Mouse (Mus musculus): ENCODE measurements around the gene Upb1. TPM values are rescaled to one million over a fixed set of nuclear protein-coding genes. Genes with fewer than 3 reads are reported as not detected.
A peak's percentile ranks its signal among the peaks of the same experiment; 100 is the strongest.

Upb1 gene
- polyA plus RNA-seq, 1 experiment from 2014 or later: 0.39 TPM

DNA sequence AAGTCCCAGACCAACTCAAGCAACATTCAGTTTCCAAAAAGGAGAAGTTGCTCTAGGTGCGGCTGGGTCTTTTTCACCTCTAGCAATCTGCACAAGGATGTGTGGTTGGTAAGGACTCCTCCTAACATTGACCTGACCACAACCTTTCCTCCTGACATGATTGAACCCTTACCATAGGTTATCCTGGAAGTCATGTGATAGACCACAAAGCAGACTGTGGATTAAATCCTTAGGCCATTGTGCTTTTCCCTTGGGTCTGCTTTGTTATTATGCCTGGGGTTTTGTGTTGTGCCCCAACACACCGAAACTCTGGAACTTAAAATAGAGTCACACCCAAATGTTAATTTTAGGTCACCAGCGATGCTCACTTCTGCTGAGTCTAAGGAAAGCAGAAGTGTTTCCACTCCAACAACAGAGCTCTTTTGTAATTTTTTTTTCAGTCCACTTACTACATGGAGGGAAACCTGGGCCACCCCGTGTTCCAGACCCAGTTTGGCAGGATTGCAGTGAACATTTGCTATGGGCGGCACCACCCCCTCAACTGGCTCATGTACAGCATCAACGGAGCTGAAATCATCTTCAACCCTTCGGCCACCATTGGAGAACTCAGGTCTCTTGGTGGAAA lies 28.7 kb downstream of the Upb1 start:
- Histone ChIP-seq H3K27ac (ENCODE audit: low read depth, low read length) (no peak overlapping the region), H3K27me3 (ENCODE audit: control insufficient read depth, insufficient read depth, low read length) (no peaks in the 10 kb centered on the region), H3K4me3 (ENCODE audit: low read depth, low read length) (no peak overlapping the region), H3K4me1 (ENCODE audit: control insufficient read depth, insufficient read depth, low read length) (no peaks in the 10 kb centered on the region; the same call in 1 of the 2 replicates), H3K9me3 (replicated peaks; ENCODE audit: control insufficient read depth, low read length) (0 out of 2 replicates have a peak, but pooled peaks cover 3% of the 10 kb centered on the region), H3K9ac (ENCODE audit: low read depth, low read length) (no peak overlapping the region), H3K36me3 (ENCODE audit: control insufficient read depth, insufficient read depth, low read length) (no peaks in the 10 kb centered on the region), H3K4me2 (no peak overlapping the region)
- ATAC-seq (replicated peaks; ENCODE audit: insufficient number of reproducible peaks, low FRiP score, low TSS enrichment): no peak
- 83% methylated on average over 7 of the region's 7 CpGs for WGBS (ENCODE audit: insufficient replicate concordance)

DNA sequence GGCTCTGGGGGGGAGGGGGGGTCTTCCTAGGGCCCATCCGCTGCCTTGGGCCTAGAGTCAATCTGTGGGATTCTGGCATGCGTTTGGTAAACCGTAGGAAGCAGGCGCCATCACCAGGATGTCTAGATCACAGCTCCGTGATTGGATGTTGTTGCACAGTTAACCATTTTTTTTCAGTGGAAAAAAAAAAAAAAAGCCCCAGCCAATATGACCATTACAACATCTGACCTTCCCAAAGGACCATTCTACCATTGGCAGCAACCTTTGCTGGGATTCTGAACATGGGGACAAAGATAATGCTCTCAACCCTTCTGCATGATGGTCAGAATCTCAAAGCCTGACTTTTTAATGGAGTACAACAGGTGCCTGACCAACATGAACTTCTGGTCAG lies 29.2 kb downstream of the Upb1 start:
- Histone ChIP-seq H3K4me2 (no peak overlapping the region), H3K4me3 (ENCODE audit: low read depth, low read length) (no peak overlapping the region), H3K9ac (ENCODE audit: low read depth, low read length) (no peak overlapping the region), H3K27me3 (ENCODE audit: control insufficient read depth, insufficient read depth, low read length) (no peaks in the 10 kb centered on the region), H3K9me3 (replicated peaks; ENCODE audit: control insufficient read depth, low read length) (0 out of 2 replicates have a peak, but pooled peaks cover 3% of the 10 kb centered on the region), H3K27ac (ENCODE audit: low read depth, low read length) (no peak overlapping the region), H3K4me1 (ENCODE audit: control insufficient read depth, insufficient read depth, low read length) (no peaks in the 10 kb centered on the region), H3K36me3 (ENCODE audit: control insufficient read depth, insufficient read depth, low read length) (no peaks in the 10 kb centered on the region)
- no peak for ATAC-seq (replicated peaks; ENCODE audit: insufficient number of reproducible peaks, low FRiP score, low TSS enrichment)
- WGBS (ENCODE audit: insufficient replicate concordance): 72% methylated on average over 5 of the region's 5 CpGs

DNA sequence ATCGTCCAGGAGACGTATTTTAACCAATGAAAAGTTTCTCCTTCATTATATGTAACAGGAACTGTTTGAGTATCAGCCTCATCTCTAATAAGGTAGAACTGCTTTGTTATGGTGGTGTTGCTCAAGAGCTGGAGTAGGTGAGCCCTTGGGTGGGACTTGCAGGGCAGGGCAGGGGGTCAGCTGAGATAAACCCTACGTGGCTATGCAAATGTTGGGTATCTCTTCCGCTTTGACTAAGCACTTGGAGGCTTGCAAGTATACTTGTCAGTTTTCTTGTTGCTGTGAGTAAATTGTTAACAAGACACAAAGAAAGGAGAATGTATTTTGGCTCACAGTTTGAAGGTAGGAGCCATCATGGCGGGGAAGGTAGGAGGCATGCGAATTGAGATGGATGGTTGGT lies 29.7 kb downstream of the Upb1 start:
- no peak overlapping the region for H3K4me2 ChIP-seq
- H3K9me3 ChIP-seq (replicated peaks; ENCODE audit: control insufficient read depth, low read length): 0 out of 2 replicates have a peak, but pooled peaks cover 3% of the 10 kb centered on the region
- no peak overlapping the region for H3K27ac ChIP-seq (ENCODE audit: low read depth, low read length)
- H3K36me3 ChIP-seq (ENCODE audit: control insufficient read depth, insufficient read depth, low read length): no peaks in the 10 kb centered on the region
- H3K4me1 ChIP-seq (ENCODE audit: control insufficient read depth, insufficient read depth, low read length): no peaks in the 10 kb centered on the region
- WGBS (ENCODE audit: insufficient replicate concordance): 92% methylated on average over 6 of the region's 6 CpGs
- H3K27me3 ChIP-seq (ENCODE audit: control insufficient read depth, insufficient read depth, low read length): no peaks in the 10 kb centered on the region
- H3K9ac ChIP-seq (ENCODE audit: low read depth, low read length): no peak overlapping the region
- ATAC-seq (replicated peaks; ENCODE audit: insufficient number of reproducible peaks, low FRiP score, low TSS enrichment): no peak
- H3K4me3 ChIP-seq (ENCODE audit: low read depth, low read length): no peak overlapping the region

DNA sequence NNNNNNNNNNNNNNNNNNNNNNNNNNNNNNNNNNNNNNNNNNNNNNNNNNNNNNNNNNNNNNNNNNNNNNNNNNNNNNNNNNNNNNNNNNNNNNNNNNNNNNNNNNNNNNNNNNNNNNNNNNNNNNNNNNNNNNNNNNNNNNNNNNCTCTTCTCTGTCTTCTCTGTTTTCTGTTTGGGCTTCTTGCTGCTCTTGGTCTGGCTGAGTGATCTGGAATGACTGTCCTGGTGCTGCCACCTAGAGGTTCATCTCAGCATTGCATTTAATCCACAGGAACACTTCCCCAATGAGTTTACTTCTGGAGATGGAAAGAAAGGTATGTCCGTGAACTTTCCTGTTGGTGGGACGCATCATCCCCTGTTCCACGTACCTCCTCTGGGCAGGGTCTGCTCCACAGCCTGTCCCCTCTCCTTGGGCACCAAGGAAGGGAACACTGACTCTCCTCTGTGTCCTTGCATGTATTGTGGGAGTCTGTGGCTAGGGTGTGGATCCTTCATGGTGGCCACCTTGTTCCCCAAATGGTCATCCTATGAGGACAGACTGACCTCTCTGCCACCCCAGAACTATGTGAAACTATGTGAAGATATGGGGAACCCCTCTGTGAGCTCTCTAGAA lies 35.8 kb downstream of the Upb1 start:
- ATAC-seq (replicated peaks; ENCODE audit: insufficient number of reproducible peaks, low FRiP score, low TSS enrichment): no peak; the same call in 1 of the 2 replicates
- 17% methylated on average over 3 of the region's 3 CpGs for WGBS (ENCODE audit: insufficient replicate concordance)
- H3K27ac ChIP-seq (ENCODE audit: low read depth, low read length): no peak overlapping the region

DNA sequence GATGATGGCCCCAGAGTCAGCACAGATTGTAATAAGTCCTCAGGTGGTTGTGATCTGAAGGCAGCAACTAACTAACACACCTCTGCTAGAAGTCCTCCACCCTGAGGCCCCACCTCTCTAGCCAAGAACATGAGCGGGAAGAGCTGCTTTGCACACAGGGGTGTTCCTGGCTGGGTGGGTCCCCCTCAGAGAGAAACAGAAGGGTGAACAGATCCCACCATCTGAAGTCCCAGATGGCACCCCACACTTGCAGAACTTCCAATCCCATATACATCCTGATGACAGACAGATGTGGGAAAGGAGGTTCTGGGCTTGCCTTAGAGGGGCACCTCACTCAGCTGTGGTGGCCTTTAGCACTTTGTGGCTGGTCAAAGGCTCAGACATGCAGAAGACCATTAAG lies 36.4 kb downstream of the Upb1 start:
- Histone ChIP-seq H3K9ac (ENCODE audit: low read depth, low read length) (no peak overlapping the region), H3K36me3 (ENCODE audit: control insufficient read depth, insufficient read depth, low read length) (no peaks in the 10 kb centered on the region), H3K27ac (ENCODE audit: low read depth, low read length) (no peak overlapping the region), H3K27me3 (ENCODE audit: control insufficient read depth, insufficient read depth, low read length) (no peaks in the 10 kb centered on the region), H3K9me3 (replicated peaks; ENCODE audit: control insufficient read depth, low read length) (no peaks in the 10 kb centered on the region), H3K4me3 (ENCODE audit: low read depth, low read length) (no peak overlapping the region), H3K4me2 (no peak overlapping the region), H3K4me1 (ENCODE audit: control insufficient read depth, insufficient read depth, low read length) (peaks cover 15% of the 10 kb centered on the region)
- 92% methylated on average over 1 of the region's 1 CpGs for WGBS (ENCODE audit: insufficient replicate concordance)
- ATAC-seq (replicated peaks; ENCODE audit: insufficient number of reproducible peaks, low FRiP score, low TSS enrichment): no peak

More for the DNA sequence above, 35.8 kb downstream of the Upb1 start:
- Histone ChIP-seq H3K9me3 (replicated peaks; ENCODE audit: control insufficient read depth, low read length) (no peaks in the 10 kb centered on the region), H3K4me1 (ENCODE audit: control insufficient read depth, insufficient read depth, low read length) (peaks cover 10% of the 10 kb centered on the region), H3K36me3 (ENCODE audit: control insufficient read depth, insufficient read depth, low read length) (no peaks in the 10 kb centered on the region), H3K9ac (ENCODE audit: low read depth, low read length) (no peak overlapping the region), H3K4me2 (no peak overlapping the region), H3K27me3 (ENCODE audit: control insufficient read depth, insufficient read depth, low read length) (no peaks in the 10 kb centered on the region), H3K4me3 (ENCODE audit: low read depth, low read length) (no peak overlapping the region)

DNA sequence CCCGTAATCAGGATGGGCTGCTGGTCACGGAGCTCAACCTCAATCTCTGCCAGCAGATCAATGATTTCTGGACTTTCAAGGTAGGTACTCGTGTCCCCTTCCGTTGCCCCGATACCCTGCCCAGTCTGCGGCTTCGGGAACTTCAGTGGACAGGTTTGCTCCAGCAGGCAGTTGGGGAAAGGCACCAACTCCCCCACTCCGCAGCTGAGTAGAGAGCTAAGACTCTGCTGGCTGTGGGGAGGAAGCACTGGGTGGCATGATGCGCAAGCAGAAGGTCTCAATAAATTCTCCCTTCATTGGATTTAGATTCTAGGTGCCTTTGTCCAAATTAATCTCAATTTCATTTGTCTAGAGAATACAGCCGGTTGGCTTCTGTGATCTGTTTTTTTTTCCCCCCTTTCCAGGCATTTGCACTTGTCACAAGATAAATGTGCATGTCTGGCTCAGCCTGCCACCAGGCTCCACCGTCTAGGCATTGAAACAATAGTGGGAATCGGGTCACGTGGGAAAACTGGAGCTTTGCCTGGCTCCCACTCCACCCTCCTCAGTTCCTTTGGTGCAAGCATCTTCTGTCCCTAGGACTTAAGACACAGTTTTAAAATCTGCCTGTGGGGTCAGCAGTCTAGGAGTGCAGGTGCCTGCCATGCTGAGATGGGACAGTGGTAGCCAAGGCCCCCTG lies 37.4 kb downstream of the Upb1 start:
- no peak; the same call in 1 of the 2 replicates for ATAC-seq (replicated peaks; ENCODE audit: insufficient number of reproducible peaks, low FRiP score, low TSS enrichment)
- Histone ChIP-seq H3K27ac (ENCODE audit: low read depth, low read length) (peak overlapping the region; percentile 54; the same call in 1 of the 2 replicates), H3K27me3 (ENCODE audit: control insufficient read depth, insufficient read depth, low read length) (no peaks in the 10 kb centered on the region), H3K4me3 (ENCODE audit: low read depth, low read length) (no peak overlapping the region), H3K9me3 (replicated peaks; ENCODE audit: control insufficient read depth, low read length) (no peaks in the 10 kb centered on the region), H3K9ac (ENCODE audit: low read depth, low read length) (no peak overlapping the region), H3K4me2 (no peak overlapping the region), H3K4me1 (ENCODE audit: control insufficient read depth, insufficient read depth, low read length) (peaks cover 18% of the 10 kb centered on the region), H3K36me3 (ENCODE audit: control insufficient read depth, insufficient read depth, low read length) (no peaks in the 10 kb centered on the region)
- WGBS (ENCODE audit: insufficient replicate concordance): 65% methylated on average over 13 of the region's 13 CpGs

DNA sequence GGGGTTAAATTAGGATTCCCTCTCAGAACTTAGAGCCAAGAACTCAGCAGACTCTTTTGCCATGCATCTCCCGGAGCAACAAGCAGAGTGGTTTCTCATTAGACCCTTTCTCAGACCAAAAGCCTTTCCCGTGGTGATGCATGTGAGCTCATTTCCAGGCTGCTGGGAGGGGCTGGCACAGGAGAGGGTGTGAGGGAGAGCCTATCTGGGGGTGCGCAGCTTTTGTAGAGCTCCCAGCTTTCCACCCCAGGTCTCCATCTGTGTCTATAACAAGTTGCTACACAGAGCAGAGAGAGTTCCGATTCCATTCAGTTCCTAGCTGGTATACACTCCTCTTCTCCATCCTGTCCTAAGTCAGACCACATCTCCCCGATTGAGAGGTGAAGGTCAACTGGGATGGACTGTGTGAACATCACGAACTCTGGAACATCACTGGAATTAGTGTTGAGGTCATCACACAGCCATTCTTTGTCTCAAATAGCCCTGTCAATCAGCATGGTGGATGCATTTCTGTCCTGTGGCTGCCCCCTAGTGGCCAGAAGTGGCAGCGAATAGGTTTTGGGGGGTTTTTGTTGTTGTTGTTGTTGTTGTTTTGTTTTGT lies 38.4 kb downstream of the Upb1 start:
- ATAC-seq (replicated peaks; ENCODE audit: insufficient number of reproducible peaks, low FRiP score, low TSS enrichment): no peak

DNA sequence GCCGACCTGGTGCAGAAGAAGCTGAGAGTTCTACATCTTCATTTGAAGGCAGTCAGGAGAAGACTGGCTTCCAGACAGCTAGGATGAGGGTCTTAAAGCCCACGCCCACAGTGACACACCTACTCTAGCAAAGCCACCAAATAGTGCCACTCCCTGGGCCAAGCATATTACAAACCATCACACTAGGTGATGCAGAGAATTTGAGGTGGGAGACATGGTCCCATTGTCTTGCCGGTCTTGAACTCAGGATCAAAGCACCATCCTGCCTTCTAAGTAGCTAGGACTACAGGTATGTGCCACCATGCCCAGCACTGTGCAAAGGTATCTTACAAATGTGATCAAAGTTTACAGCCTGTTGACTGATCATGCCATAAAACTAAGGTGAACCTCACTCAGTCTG lies 39.8 kb downstream of the Upb1 start:
- ATAC-seq (replicated peaks; ENCODE audit: insufficient number of reproducible peaks, low FRiP score, low TSS enrichment): no peak
- no peak overlapping the region for H3K4me2 ChIP-seq
- peaks cover 32% of the 10 kb centered on the region for H3K4me1 ChIP-seq (ENCODE audit: control insufficient read depth, insufficient read depth, low read length)
- no peaks in the 10 kb centered on the region for H3K36me3 ChIP-seq (ENCODE audit: control insufficient read depth, insufficient read depth, low read length)
- H3K27me3 ChIP-seq (ENCODE audit: control insufficient read depth, insufficient read depth, low read length): no peaks in the 10 kb centered on the region
- no peak overlapping the region for H3K4me3 ChIP-seq (ENCODE audit: low read depth, low read length)
- WGBS (ENCODE audit: insufficient replicate concordance): 88% methylated on average over 3 of the region's 3 CpGs
- H3K27ac ChIP-seq (ENCODE audit: low read depth, low read length): no peak overlapping the region
- H3K9ac ChIP-seq (ENCODE audit: low read depth, low read length): no peak overlapping the region
- H3K9me3 ChIP-seq (replicated peaks; ENCODE audit: control insufficient read depth, low read length): no peaks in the 10 kb centered on the region

More for the DNA sequence above, 38.4 kb downstream of the Upb1 start:
- no peaks in the 10 kb centered on the region for H3K9me3 ChIP-seq (replicated peaks; ENCODE audit: control insufficient read depth, low read length)
- peaks cover 20% of the 10 kb centered on the region for H3K4me1 ChIP-seq (ENCODE audit: control insufficient read depth, insufficient read depth, low read length)
- WGBS (ENCODE audit: insufficient replicate concordance): 48% methylated on average over 7 of the region's 7 CpGs
- no peak overlapping the region for H3K27ac ChIP-seq (ENCODE audit: low read depth, low read length)
- no peak overlapping the region for H3K9ac ChIP-seq (ENCODE audit: low read depth, low read length)
- H3K4me3 ChIP-seq (ENCODE audit: low read depth, low read length): no peak overlapping the region
- H3K4me2 ChIP-seq: no peak overlapping the region
- H3K27me3 ChIP-seq (ENCODE audit: control insufficient read depth, insufficient read depth, low read length): no peaks in the 10 kb centered on the region
- H3K36me3 ChIP-seq (ENCODE audit: control insufficient read depth, insufficient read depth, low read length): no peaks in the 10 kb centered on the region

Measured in heart, embryonic 11.5 days (tissue).